Mouse (Mus musculus): ENCODE measurements around the gene Mical3. TPM values are rescaled to one million over a fixed set of nuclear protein-coding genes. Genes with fewer than 3 reads are reported as not detected.

Mical3 gene
- total and polyA plus RNA-seq, 2 experiments: 5.8 to 7.9 TPM

DNA sequence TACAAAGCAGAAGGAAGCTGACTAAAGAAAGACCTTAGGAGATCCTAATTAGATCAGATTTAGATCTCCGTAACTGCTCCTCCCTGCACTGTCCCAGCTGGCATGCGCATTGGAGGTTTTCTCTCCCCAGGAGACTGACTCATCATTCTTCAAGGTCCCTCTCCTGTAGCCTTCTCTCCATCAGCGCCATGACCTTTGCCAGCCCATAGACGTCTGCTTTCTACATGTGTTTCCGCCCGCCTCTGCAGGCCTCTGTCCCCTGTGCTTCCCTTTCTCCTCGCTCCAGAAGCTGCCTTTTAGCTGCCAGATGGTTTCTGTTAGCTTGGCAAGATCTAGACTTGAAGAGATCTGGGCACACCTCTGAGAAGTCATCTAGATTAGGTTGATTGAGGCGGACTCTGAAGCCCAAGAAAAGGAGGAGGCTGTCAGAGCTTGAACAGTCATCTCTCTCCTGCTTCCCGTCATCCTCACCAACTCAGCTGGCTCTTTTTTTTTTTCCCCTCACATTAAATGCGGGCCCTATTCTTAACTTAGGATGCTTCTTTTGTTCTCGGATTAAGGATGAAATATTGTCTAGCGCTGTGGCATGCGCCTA is 14.3 kb upstream of the Mical3 start:
- Histone ChIP-seq H3K4me1 (ENCODE audit: control insufficient read depth, insufficient read depth, low read length) (peaks cover 13% of the 10 kb centered on the region), H3K27ac (replicated peaks; ENCODE audit: insufficient read depth, low read depth, low read length) (peak overlapping the region; percentile 40; the same call in 1 of the 2 replicates), H3K36me3 (ENCODE audit: control insufficient read depth, insufficient read depth, low read length) (no peaks in the 10 kb centered on the region), H3K27me3 (ENCODE audit: control insufficient read depth, insufficient read depth, low read length) (no peaks in the 10 kb centered on the region), H3K79me2 (ENCODE audit: control insufficient read depth, insufficient read depth, low read length) (no peaks in the 10 kb centered on the region; the same call in 1 of the 2 replicates), H3K9ac (ENCODE audit: low read depth, low read length) (no peak overlapping the region), H3K4me3 (ENCODE audit: insufficient read depth, low read depth, low read length) (no peak overlapping the region)
- 87% methylated on average over 13 of the region's 13 CpGs for WGBS
- TF ChIP-seq CTCF (IDR thresholded peaks at IDR 0.05; ENCODE audit: low read depth, low read length): no peak
- TF ChIP-seq POLR2A (IDR thresholded peaks at IDR 0.05; ENCODE audit: extremely low read depth, insufficient read depth, low read length): no peak
- DNase-seq (ENCODE audit: extremely low read depth, low read depth, low spot score): no peak

DNA sequence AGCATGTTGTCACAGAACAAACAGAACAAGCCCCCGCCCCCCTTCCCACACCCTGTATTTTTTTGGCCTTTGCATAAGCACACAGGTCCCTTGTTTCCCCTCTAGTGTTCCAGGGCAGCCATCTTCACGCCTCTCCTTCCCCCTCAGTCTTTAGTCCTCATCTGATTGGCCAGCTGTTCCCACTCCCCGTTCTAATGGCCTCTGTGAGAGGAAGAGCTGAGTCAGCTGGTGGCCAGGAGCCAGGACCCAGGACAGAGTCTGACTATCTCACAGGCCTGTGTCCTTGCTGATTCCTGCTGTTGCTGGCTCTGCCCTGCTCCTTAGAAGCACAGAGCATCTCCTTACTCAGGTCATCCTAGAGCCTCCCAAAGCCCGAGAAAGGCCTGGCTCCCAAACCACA is 13.3 kb upstream of the Mical3 start:
- Histone ChIP-seq H3K4me3 (ENCODE audit: insufficient read depth, low read depth, low read length) (no peak overlapping the region), H3K4me1 (ENCODE audit: control insufficient read depth, insufficient read depth, low read length) (peaks cover 13% of the 10 kb centered on the region), H3K27me3 (ENCODE audit: control insufficient read depth, insufficient read depth, low read length) (no peaks in the 10 kb centered on the region), H3K36me3 (ENCODE audit: control insufficient read depth, insufficient read depth, low read length) (no peaks in the 10 kb centered on the region), H3K9ac (ENCODE audit: low read depth, low read length) (no peak overlapping the region), H3K79me2 (ENCODE audit: control insufficient read depth, insufficient read depth, low read length) (no peaks in the 10 kb centered on the region; the same call in 1 of the 2 replicates), H3K27ac (replicated peaks; ENCODE audit: insufficient read depth, low read depth, low read length) (peak overlapping the region; percentile 66)
- TF ChIP-seq POLR2A (IDR thresholded peaks at IDR 0.05; ENCODE audit: extremely low read depth, insufficient read depth, low read length) (no peak), CTCF (IDR thresholded peaks at IDR 0.05; ENCODE audit: low read depth, low read length) (no peak)
- peak; percentile 89 for DNase-seq (ENCODE audit: extremely low read depth, low read depth, low spot score)
- WGBS: 20% methylated on average over 4 of the region's 4 CpGs

DNA sequence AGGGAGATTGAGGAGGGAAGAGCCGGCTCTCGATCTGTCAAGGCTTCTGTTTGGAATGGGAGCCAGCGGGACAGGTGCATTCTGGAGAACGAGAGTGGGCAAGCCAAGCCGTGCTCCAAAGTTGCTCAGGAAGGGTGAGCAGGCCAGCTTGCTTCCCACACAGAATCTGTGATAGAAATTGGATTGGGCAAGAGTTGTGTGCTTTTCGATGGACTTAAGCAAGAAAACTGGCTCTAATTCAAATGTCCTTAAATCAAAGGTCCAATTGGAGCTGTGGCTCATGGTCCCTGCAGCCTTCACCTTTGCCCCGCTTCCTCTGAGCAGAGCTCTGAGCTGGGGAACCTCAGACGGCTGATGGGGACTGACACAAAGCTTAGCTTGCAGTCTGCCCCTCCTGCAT is 12.6 kb upstream of the Mical3 start:
- H3K27me3 ChIP-seq (ENCODE audit: control insufficient read depth, insufficient read depth, low read length): no peaks in the 10 kb centered on the region
- H3K36me3 ChIP-seq (ENCODE audit: control insufficient read depth, insufficient read depth, low read length): no peaks in the 10 kb centered on the region
- no peak overlapping the region for H3K9ac ChIP-seq (ENCODE audit: low read depth, low read length)
- TF ChIP-seq POLR2A (IDR thresholded peaks at IDR 0.05; ENCODE audit: extremely low read depth, insufficient read depth, low read length): no peak
- no peak for TF ChIP-seq CTCF (IDR thresholded peaks at IDR 0.05; ENCODE audit: low read depth, low read length)
- DNase-seq (ENCODE audit: extremely low read depth, low read depth, low spot score): peak; percentile 100
- H3K27ac ChIP-seq (replicated peaks; ENCODE audit: insufficient read depth, low read depth, low read length): peak overlapping the region; percentile 66
- no peak overlapping the region for H3K4me3 ChIP-seq (ENCODE audit: insufficient read depth, low read depth, low read length)
- no peaks in the 10 kb centered on the region; the same call in 1 of the 2 replicates for H3K79me2 ChIP-seq (ENCODE audit: control insufficient read depth, insufficient read depth, low read length)
- WGBS: 12% methylated on average over 8 of the region's 8 CpGs
- H3K4me1 ChIP-seq (ENCODE audit: control insufficient read depth, insufficient read depth, low read length): peaks cover 13% of the 10 kb centered on the region

DNA sequence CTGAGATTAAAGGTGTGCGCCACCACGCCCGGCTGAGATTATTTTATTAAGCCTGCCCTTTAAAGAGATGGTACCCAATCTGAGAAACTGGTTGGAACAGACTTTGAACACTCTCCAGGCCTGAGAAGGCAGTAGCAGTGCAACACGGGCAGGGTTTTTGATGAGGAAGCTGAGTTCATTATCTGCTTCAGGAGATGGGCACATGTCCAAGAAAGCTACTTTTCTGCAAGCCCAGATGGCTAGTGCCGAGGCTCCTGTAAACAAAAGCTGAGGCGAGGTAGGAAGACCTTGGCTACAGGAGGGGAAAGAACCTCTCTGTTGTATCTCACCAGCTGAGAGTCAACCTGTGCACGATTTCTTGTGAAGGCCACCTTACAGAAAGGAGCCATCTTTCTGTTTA is 11.5 kb upstream of the Mical3 start:
- DNase-seq (ENCODE audit: extremely low read depth, low read depth, low spot score): peak; percentile 81
- Histone ChIP-seq H3K79me2 (ENCODE audit: control insufficient read depth, insufficient read depth, low read length) (no peaks in the 10 kb centered on the region; the same call in 1 of the 2 replicates), H3K27ac (replicated peaks; ENCODE audit: insufficient read depth, low read depth, low read length) (peak overlapping the region; percentile 25), H3K36me3 (ENCODE audit: control insufficient read depth, insufficient read depth, low read length) (no peaks in the 10 kb centered on the region), H3K4me3 (ENCODE audit: insufficient read depth, low read depth, low read length) (no peak overlapping the region), H3K9ac (ENCODE audit: low read depth, low read length) (no peak overlapping the region), H3K4me1 (ENCODE audit: control insufficient read depth, insufficient read depth, low read length) (peaks cover 15% of the 10 kb centered on the region), H3K27me3 (ENCODE audit: control insufficient read depth, insufficient read depth, low read length) (no peaks in the 10 kb centered on the region)
- no peak for TF ChIP-seq POLR2A (IDR thresholded peaks at IDR 0.05; ENCODE audit: extremely low read depth, insufficient read depth, low read length)
- no peak for TF ChIP-seq CTCF (IDR thresholded peaks at IDR 0.05; ENCODE audit: low read depth, low read length)
- 41% methylated on average over 7 of the region's 7 CpGs for WGBS

DNA sequence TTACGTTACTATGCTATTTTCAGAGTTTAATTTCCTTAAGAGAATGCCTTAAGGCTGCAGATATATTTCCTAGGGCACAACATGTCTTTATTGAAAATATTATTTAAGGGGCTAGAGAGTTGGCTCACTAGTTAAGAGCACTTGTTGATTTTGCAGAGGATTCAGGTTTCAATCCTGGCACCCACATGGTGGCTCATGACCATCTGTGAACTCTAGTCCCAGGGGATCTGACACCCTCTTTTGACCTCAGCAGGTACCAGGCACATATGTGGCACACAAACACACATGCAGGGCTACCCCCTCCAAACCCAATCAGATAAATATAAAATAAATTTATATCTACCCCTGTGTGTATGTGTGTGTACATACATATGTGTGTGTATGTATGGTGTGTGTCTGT is 8.5 kb upstream of the Mical3 start:
- Histone ChIP-seq H3K27ac (replicated peaks; ENCODE audit: insufficient read depth, low read depth, low read length) (0 out of 2 replicates have a peak overlapping the region, but pooled peaks have one; percentile 17), H3K4me1 (ENCODE audit: control insufficient read depth, insufficient read depth, low read length) (peaks cover 11% of the 10 kb centered on the region), H3K9ac (ENCODE audit: low read depth, low read length) (no peak overlapping the region), H3K79me2 (ENCODE audit: control insufficient read depth, insufficient read depth, low read length) (no peaks in the 10 kb centered on the region), H3K27me3 (ENCODE audit: control insufficient read depth, insufficient read depth, low read length) (no peaks in the 10 kb centered on the region), H3K36me3 (ENCODE audit: control insufficient read depth, insufficient read depth, low read length) (no peaks in the 10 kb centered on the region), H3K4me3 (ENCODE audit: insufficient read depth, low read depth, low read length) (no peak overlapping the region)
- WGBS: 56% methylated on average over 1 of the region's 1 CpGs
- peak; percentile 88 for DNase-seq (ENCODE audit: extremely low read depth, low read depth, low spot score)
- no peak for TF ChIP-seq POLR2A (IDR thresholded peaks at IDR 0.05; ENCODE audit: extremely low read depth, insufficient read depth, low read length)
- TF ChIP-seq CTCF (IDR thresholded peaks at IDR 0.05; ENCODE audit: low read depth, low read length): no peak

- peak overlapping the region; percentile 46 for H3K4me3 ChIP-seq (ENCODE audit: insufficient read depth, low read depth, low read length)
- H3K4me1 ChIP-seq (ENCODE audit: control insufficient read depth, insufficient read depth, low read length): peaks cover 7% of the 10 kb centered on the region
- WGBS: 26% methylated on average over 12 of the region's 12 CpGs
- peak; percentile 92 for DNase-seq (ENCODE audit: extremely low read depth, low read depth, low spot score)
- peak overlapping the region; percentile 91 for H3K27ac ChIP-seq (replicated peaks; ENCODE audit: insufficient read depth, low read depth, low read length)
- peak overlapping the region; percentile 76 for H3K9ac ChIP-seq (ENCODE audit: low read depth, low read length)
- no peaks in the 10 kb centered on the region for H3K36me3 ChIP-seq (ENCODE audit: control insufficient read depth, insufficient read depth, low read length)
- H3K27me3 ChIP-seq (ENCODE audit: control insufficient read depth, insufficient read depth, low read length): no peaks in the 10 kb centered on the region
- H3K79me2 ChIP-seq (ENCODE audit: control insufficient read depth, insufficient read depth, low read length): no peaks in the 10 kb centered on the region
- TF ChIP-seq CTCF (IDR thresholded peaks at IDR 0.05; ENCODE audit: low read depth, low read length) (no peak), POLR2A (IDR thresholded peaks at IDR 0.05; ENCODE audit: extremely low read depth, insufficient read depth, low read length) (no peak)
Measured at GRCm38 (mm10) chr6:121138338-121139040, 7.7 kb upstream of the Mical3 start.

Measured in liver, adult 2 months (tissue).